Mouse (Mus musculus) telencephalon, adult 2 months (tissue): ENCODE measurements at regions not wholly inside any gene's neighbourhood (a gene's known extent, or its start where the extent isn't known, plus 50 kb on each side); places are given as distances from the start of the nearest gene placed in this dataset.

Experiments used
- DNase-seq: peaks from one replicate; pipeline ENCODE4 v3.0.0-alpha.2; 2011; ENCODE audit warnings: low read depth, low spot score

DNA sequence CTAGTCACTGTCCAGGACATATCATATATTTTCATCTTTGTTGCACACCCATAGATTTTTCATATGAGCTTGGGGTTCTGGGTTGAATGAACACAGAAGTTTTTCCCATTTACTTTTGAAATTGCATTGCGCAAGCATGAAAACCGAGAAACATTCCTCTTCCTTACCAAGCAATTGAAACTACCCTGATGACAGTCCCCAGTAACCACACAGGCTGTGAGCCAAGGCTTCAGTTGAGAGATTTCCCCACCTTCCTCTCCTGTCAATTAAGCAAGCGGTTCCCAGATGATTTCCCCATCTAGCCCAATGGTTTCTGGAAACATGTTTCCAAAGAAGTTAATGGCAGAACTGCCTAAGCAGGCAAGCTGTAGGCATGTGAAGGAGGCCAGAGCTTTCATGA lies 81.8 kb upstream of the Inhba start:
- no peak for DNase-seq

GRCm38 (mm10) chr13:15931553-15932162 lies 80.0 kb upstream of the Inhba start:
- no peak for DNase-seq

DNA sequence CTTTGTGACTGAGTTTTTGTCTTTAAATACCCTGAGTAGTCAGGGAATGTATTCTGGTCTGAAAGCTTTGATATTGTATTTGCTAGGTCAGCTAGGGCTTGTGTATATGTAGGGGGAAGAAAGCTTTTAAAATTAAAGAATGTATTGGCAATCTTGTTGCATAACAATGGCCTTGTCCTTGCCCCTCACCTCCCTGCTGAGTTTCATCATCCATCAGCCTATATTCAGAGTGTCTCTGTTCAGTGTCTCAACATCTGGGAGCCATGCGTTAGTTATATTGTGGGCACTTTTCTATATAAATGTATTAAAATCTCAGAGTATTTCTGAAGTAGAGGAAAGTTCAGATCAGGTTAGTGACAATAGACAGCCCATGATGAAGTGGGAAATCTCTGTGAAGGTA lies 76.0 kb upstream of the Inhba start:
- DNase-seq, result no peak

- no peak for DNase-seq
Measured at GRCm38 (mm10) chr13:15936109-15936508, 75.5 kb upstream of the Inhba start.

DNA sequence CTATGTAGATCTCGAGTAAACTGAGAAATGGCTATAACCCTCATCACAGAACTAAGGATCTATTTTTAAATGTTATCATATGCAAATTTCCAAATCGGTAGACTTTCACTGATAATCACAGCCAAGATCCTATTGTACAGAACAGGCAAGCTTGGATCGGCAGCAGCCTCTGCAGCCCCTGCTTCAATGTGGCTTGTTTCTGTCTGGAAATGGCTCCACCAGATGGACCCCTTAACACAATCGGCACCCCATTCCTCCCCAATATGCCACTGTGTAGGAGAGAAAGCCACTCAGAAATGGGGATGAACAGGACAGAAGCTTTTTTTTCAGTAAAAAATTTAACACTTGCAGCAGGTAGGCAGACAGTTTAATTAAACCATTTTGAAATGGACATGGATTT lies 61.5 kb upstream of the Inhba start:
- DNase-seq, result peak; percentile 13

- DNase-seq, result no peak
Measured at GRCm38 (mm10) chr13:15950885-15951610, 60.6 kb upstream of the Inhba start.
